Mouse (Mus musculus): Measurements from ENCODE around the gene Xrcc6.

The Xrcc6 gene

DNA sequence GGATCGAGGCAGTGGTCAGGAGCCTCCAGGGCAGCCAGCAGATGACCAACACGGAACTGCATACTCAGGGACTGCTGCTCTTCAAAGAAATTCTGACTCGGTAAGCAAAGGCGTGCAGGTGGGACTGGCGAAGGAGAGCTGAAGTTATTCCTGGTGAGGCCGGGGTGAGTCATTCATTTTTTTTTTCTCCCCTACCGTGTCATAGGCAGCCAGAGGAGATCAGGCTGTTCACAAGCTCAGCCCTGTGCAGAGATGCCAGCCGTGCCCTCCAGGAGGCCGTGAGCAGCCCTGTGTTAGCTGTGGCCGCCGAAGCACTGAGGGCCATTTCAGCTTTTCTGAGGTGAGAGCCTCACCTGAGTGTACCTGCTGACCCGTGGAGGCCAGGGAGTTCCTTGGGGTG, 98.5 kb downstream of the Xrcc6 start:
- DNase-seq = no peak

DNA sequence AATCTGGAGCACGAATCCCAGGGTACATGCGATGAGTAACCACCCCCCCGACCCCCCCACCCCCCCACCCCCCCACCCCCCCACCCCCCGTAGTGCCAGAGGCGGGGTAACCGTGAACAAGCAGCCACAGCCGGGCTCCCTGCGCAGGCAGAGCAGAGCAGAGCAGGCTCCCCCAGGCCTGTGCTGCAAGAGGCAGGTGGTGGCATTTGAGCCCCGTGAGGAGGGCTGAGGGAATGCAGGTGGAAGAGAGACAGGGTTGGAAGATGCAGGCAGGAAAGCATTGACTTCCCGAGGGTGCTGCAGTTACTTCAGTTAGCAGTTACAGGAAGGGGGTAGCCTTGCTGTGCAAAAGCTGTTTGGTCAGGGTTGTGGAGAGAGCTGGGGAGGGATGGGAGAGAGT, 99.6 kb downstream of the Xrcc6 start:
- DNase-seq = no peak

All from lung, adult 18-20 months (tissue).